In the genomic region with DNA sequence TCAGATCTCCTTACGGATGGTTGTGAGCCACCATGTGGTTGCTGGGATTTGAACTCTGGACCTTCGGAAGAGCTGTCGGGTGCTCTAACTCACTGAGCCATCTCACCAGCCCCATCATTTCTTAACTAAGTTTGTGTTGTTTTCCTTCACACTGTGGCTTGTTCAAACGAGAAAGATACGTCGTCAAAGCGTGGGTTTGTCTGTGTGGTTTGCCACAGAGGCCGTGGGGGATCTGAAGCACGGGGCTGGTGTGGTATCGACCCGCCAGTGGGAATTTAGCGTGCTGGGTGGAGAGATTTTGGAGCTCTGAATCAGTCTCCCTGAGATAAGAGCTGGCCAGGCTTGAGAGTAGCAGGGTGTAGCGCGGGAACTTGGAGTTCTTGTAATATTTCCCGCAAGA, we compare ENCODE assay signal across 17 mouse cellular contexts.
"Had no signal": no experiment of that assay in that cellular context is flagged by ENCODE, and none has a peak within 500 bp of the region (broad histone marks: within the 10 kb centered on the region; RNA-seq: fewer than 3 reads in every experiment).

No protein-coding gene starts in this region.

- H3K9me3 ChIP-seq: lung, embryonic 15.5 days; megakaryocyte, embryonic 14.5 days; midbrain, embryonic 13.5 days; midbrain, embryonic 15.5 days; neural tube, embryonic 12.5 days; stomach, embryonic 15.5 days had no signal

- H3K4me3 ChIP-seq: lung, embryonic 15.5 days; megakaryocyte, embryonic 14.5 days; midbrain, embryonic 13.5 days; midbrain, embryonic 15.5 days; neural tube, embryonic 12.5 days; stomach, embryonic 15.5 days had no signal

- H3K27me3 ChIP-seq: lung, embryonic 15.5 days; midbrain, embryonic 13.5 days; midbrain, embryonic 15.5 days; neural tube, embryonic 12.5 days; stomach, embryonic 15.5 days had no signal

- H3K4me1 ChIP-seq: midbrain, embryonic 13.5 days; midbrain, embryonic 15.5 days; neural tube, embryonic 12.5 days had no signal

- H3K4me2 ChIP-seq: lung, embryonic 15.5 days; midbrain, embryonic 11.5 days; midbrain, embryonic 13.5 days; midbrain, embryonic 15.5 days; neural tube, embryonic 12.5 days; stomach, embryonic 15.5 days had no signal

- H3K36me3 ChIP-seq: lung, embryonic 15.5 days; midbrain, embryonic 13.5 days; midbrain, embryonic 15.5 days; stomach, embryonic 15.5 days had no signal

- DNase-seq: liver, postnatal 0 days; lung, adult 2 months; lung, postnatal 14 days; lung, postnatal 36 days; right cerebral cortex, postnatal 14 days; thymus, adult 2 months; thymus, postnatal 25 days had no signal

- H3K9ac ChIP-seq: liver, postnatal 0 days; lung, embryonic 15.5 days; midbrain, embryonic 13.5 days; midbrain, embryonic 15.5 days; neural tube, embryonic 12.5 days; stomach, embryonic 15.5 days had no signal

- H3K27ac ChIP-seq: lung, embryonic 15.5 days; macrophage; midbrain, embryonic 13.5 days; midbrain, embryonic 15.5 days; neural tube, embryonic 12.5 days; stomach, embryonic 15.5 days; stomach, postnatal 0 days had no signal

- ATAC-seq: liver, postnatal 0 days; lung, postnatal 0 days; midbrain, embryonic 13.5 days; midbrain, embryonic 15.5 days had no signal
